Mouse (Mus musculus): ENCODE measurements around the gene G0s2.

GRCm38 (mm10) chr1:193263955-193264598, 8.9 kb downstream of the G0s2 start, which contains the start of gene Hsd11b1:
- TF ChIP-seq CTCF (IDR thresholded peaks at IDR 0.05) (no peak), EP300 (IDR thresholded peaks at IDR 0.05; ENCODE audit: insufficient read depth, low read depth, low read length) (no peak), POLR2A (IDR thresholded peaks at IDR 0.05; ENCODE audit: insufficient read depth, low read depth, low read length) (no peak)
